Mouse (Mus musculus) urinary bladder, postnatal 25 days (tissue): Measurements from ENCODE around the gene Gjb4.

ENCODE experiments used
- DNase-seq: peaks from one replicate; pipeline ENCODE4 v3.0.0; 2022; ENCODE audit warnings: low spot score

The Gjb4 gene

GRCm38 (mm10) chr4:127353951-127354438 lies at the start of gene Gjb4:
Gene Gjb4, minus strand, starts transcription at chr4:127354081.
- DNase-seq = no peak

GRCm38 (mm10) chr4:127402614-127403013 lies 48.7 kb upstream of the Gjb4 start:
- DNase-seq = no peak

- DNase-seq = no peak
These were observed 48.3 kb upstream of the Gjb4 start for GRCm38 (mm10) chr4:127402166-127402565.

GRCm38 (mm10) chr4:127400165-127401145 lies 46.6 kb upstream of the Gjb4 start:
- no peak for DNase-seq

GRCm38 (mm10) chr4:127395591-127395990 lies 41.7 kb upstream of the Gjb4 start:
- DNase-seq = no peak

- DNase-seq = no peak
These were observed 35.8 kb upstream of the Gjb4 start for GRCm38 (mm10) chr4:127389645-127390044.

GRCm38 (mm10) chr4:127377344-127377743 lies 23.5 kb upstream of the Gjb4 start:
- no peak for DNase-seq

- DNase-seq = no peak
These were observed 21.8 kb upstream of the Gjb4 start for GRCm38 (mm10) chr4:127375541-127376177.

- DNase-seq = no peak
These were observed 20.8 kb upstream of the Gjb4 start for GRCm38 (mm10) chr4:127374645-127375044.

GRCm38 (mm10) chr4:127373491-127373890 lies 19.6 kb upstream of the Gjb4 start:
- no peak for DNase-seq

GRCm38 (mm10) chr4:127371546-127371945 lies 17.7 kb upstream of the Gjb4 start:
- no peak for DNase-seq

- DNase-seq = no peak
These were observed 16.6 kb upstream of the Gjb4 start for GRCm38 (mm10) chr4:127370447-127370846.

GRCm38 (mm10) chr4:127368379-127368973 lies 14.6 kb upstream of the Gjb4 start:
- peak; percentile 79 for DNase-seq

GRCm38 (mm10) chr4:127365834-127366233 lies 12.0 kb upstream of the Gjb4 start:
- no peak for DNase-seq

- DNase-seq = no peak
These were observed 11.6 kb upstream of the Gjb4 start for GRCm38 (mm10) chr4:127365433-127365832.

- DNase-seq = no peak
These were observed 10.6 kb upstream of the Gjb4 start for GRCm38 (mm10) chr4:127364431-127364830.

GRCm38 (mm10) chr4:127363331-127363730 lies 9.4 kb upstream of the Gjb4 start:
- DNase-seq = no peak

GRCm38 (mm10) chr4:127362520-127362919 lies 8.6 kb upstream of the Gjb4 start:
- no peak for DNase-seq

- DNase-seq = no peak
These were observed 4.1 kb upstream of the Gjb4 start, which contains the start of gene Gjb5 for GRCm38 (mm10) chr4:127358018-127358417. Gene Gjb5, minus strand, starts transcription at chr4:127358181.

GRCm38 (mm10) chr4:127354506-127355485 lies 915 bp upstream of the Gjb4 start:
- no peak for DNase-seq

- no peak for DNase-seq
These were observed 1.3 kb downstream of the Gjb4 start for GRCm38 (mm10) chr4:127352594-127352993.
